Mouse (Mus musculus): Measurements from ENCODE around the gene Prpf38b. TPM values are rescaled to one million over a fixed set of nuclear protein-coding genes. Genes with fewer than 3 reads are reported as not detected.

Gene Prpf38b
- total and polyA plus RNA-seq, 2 experiments: 17.2 to 25.7 TPM

GRCm38 (mm10) chr3:108940001-108940633 is 28.6 kb upstream of the Prpf38b start, which contains the start of gene Gm9857:
Gene Gm9857 (minus strand): TSS chr3:108940445.
- 48% methylated on average over 55 of the region's 59 CpGs for WGBS
- H3K4me3 ChIP-seq (ENCODE audit: insufficient read depth, low read depth, low read length): no peak within 1 kb of the TSS; the same call in 1 of the 2 replicates
- H3K27ac ChIP-seq (replicated peaks; ENCODE audit: insufficient read depth, low read depth, low read length): no peak within 1 kb of the TSS
- H3K9ac ChIP-seq (ENCODE audit: low read depth, low read length): no peak within 1 kb of the TSS
- TF ChIP-seq CTCF (IDR thresholded peaks at IDR 0.05; ENCODE audit: low read depth, low read length) (no peak), POLR2A (IDR thresholded peaks at IDR 0.05; ENCODE audit: extremely low read depth, insufficient read depth, low read length) (no peak)
- peaks cover 5% of the 10 kb centered on the region for H3K27me3 ChIP-seq (ENCODE audit: control insufficient read depth, insufficient read depth, low read length)
- DNase-seq (ENCODE audit: extremely low read depth, low read depth, low spot score): no peak
- H3K79me2 ChIP-seq (ENCODE audit: control insufficient read depth, insufficient read depth, low read length): no peaks in the 10 kb centered on the region
- H3K4me1 ChIP-seq (ENCODE audit: control insufficient read depth, insufficient read depth, low read length): no peaks in the 10 kb centered on the region
- H3K36me3 ChIP-seq (ENCODE audit: control insufficient read depth, insufficient read depth, low read length): no peaks in the 10 kb centered on the region

GRCm38 (mm10) chr3:108939573-108939972 is 28.0 kb upstream of the Prpf38b start, which contains the start of gene Henmt1:
Gene Henmt1 (plus strand): TSS chr3:108939873.
- Histone ChIP-seq H3K4me3 (ENCODE audit: insufficient read depth, low read depth, low read length) (no peak within 1 kb of the TSS; the same call in 1 of the 2 replicates), H3K4me1 (ENCODE audit: control insufficient read depth, insufficient read depth, low read length) (no peaks in the 10 kb centered on the region), H3K27me3 (ENCODE audit: control insufficient read depth, insufficient read depth, low read length) (peaks cover 5% of the 10 kb centered on the region), H3K9ac (ENCODE audit: low read depth, low read length) (no peak within 1 kb of the TSS), H3K27ac (replicated peaks; ENCODE audit: insufficient read depth, low read depth, low read length) (no peak within 1 kb of the TSS), H3K36me3 (ENCODE audit: control insufficient read depth, insufficient read depth, low read length) (no peaks in the 10 kb centered on the region), H3K79me2 (ENCODE audit: control insufficient read depth, insufficient read depth, low read length) (no peaks in the 10 kb centered on the region)
- TF ChIP-seq POLR2A (IDR thresholded peaks at IDR 0.05; ENCODE audit: extremely low read depth, insufficient read depth, low read length) (no peak), CTCF (IDR thresholded peaks at IDR 0.05; ENCODE audit: low read depth, low read length) (no peak)
- WGBS: 83% methylated on average over 5 of the region's 5 CpGs
- DNase-seq (ENCODE audit: extremely low read depth, low read depth, low spot score): no peak

GRCm38 (mm10) chr3:108938691-108939090 is 27.2 kb upstream of the Prpf38b start:
- peaks cover 5% of the 10 kb centered on the region for H3K27me3 ChIP-seq (ENCODE audit: control insufficient read depth, insufficient read depth, low read length)

GRCm38 (mm10) chr3:108933557-108933956 is 22.0 kb upstream of the Prpf38b start:
- H3K4me1 ChIP-seq (ENCODE audit: control insufficient read depth, insufficient read depth, low read length): no peaks in the 10 kb centered on the region
- no peak for DNase-seq (ENCODE audit: extremely low read depth, low read depth, low spot score)
- no peak overlapping the region for H3K9ac ChIP-seq (ENCODE audit: low read depth, low read length)
- WGBS: 94% methylated on average over 6 of the region's 6 CpGs
- TF ChIP-seq POLR2A (IDR thresholded peaks at IDR 0.05; ENCODE audit: extremely low read depth, insufficient read depth, low read length) (no peak), CTCF (IDR thresholded peaks at IDR 0.05; ENCODE audit: low read depth, low read length) (no peak)
- no peaks in the 10 kb centered on the region for H3K27me3 ChIP-seq (ENCODE audit: control insufficient read depth, insufficient read depth, low read length)
- H3K36me3 ChIP-seq (ENCODE audit: control insufficient read depth, insufficient read depth, low read length): no peaks in the 10 kb centered on the region
- H3K27ac ChIP-seq (replicated peaks; ENCODE audit: insufficient read depth, low read depth, low read length): no peak overlapping the region
- H3K79me2 ChIP-seq (ENCODE audit: control insufficient read depth, insufficient read depth, low read length): no peaks in the 10 kb centered on the region
- H3K4me3 ChIP-seq (ENCODE audit: insufficient read depth, low read depth, low read length): no peak overlapping the region

More at GRCm38 (mm10) chr3:108938691-108939090, 27.2 kb upstream of the Prpf38b start:
- H3K4me1 ChIP-seq (ENCODE audit: control insufficient read depth, insufficient read depth, low read length): no peaks in the 10 kb centered on the region
- WGBS: 92% methylated on average over 5 of the region's 5 CpGs
- no peak overlapping the region for H3K27ac ChIP-seq (replicated peaks; ENCODE audit: insufficient read depth, low read depth, low read length)
- no peak overlapping the region for H3K4me3 ChIP-seq (ENCODE audit: insufficient read depth, low read depth, low read length)
- DNase-seq (ENCODE audit: extremely low read depth, low read depth, low spot score): no peak
- no peak overlapping the region for H3K9ac ChIP-seq (ENCODE audit: low read depth, low read length)
- H3K79me2 ChIP-seq (ENCODE audit: control insufficient read depth, insufficient read depth, low read length): no peaks in the 10 kb centered on the region
- TF ChIP-seq POLR2A (IDR thresholded peaks at IDR 0.05; ENCODE audit: extremely low read depth, insufficient read depth, low read length): no peak
- TF ChIP-seq CTCF (IDR thresholded peaks at IDR 0.05; ENCODE audit: low read depth, low read length): no peak
- H3K36me3 ChIP-seq (ENCODE audit: control insufficient read depth, insufficient read depth, low read length): no peaks in the 10 kb centered on the region

GRCm38 (mm10) chr3:108926308-108926707 is 14.8 kb upstream of the Prpf38b start:
- no peak overlapping the region for H3K27ac ChIP-seq (replicated peaks; ENCODE audit: insufficient read depth, low read depth, low read length)
- WGBS: 88% methylated on average over 1 of the region's 1 CpGs

GRCm38 (mm10) chr3:108925677-108926076 is 14.2 kb upstream of the Prpf38b start:
- no peaks in the 10 kb centered on the region for H3K4me1 ChIP-seq (ENCODE audit: control insufficient read depth, insufficient read depth, low read length)
- no peaks in the 10 kb centered on the region for H3K79me2 ChIP-seq (ENCODE audit: control insufficient read depth, insufficient read depth, low read length)
- no peak for DNase-seq (ENCODE audit: extremely low read depth, low read depth, low spot score)
- H3K4me3 ChIP-seq (ENCODE audit: insufficient read depth, low read depth, low read length): no peak overlapping the region
- H3K27ac ChIP-seq (replicated peaks; ENCODE audit: insufficient read depth, low read depth, low read length): no peak overlapping the region
- WGBS: 81% methylated on average over 4 of the region's 4 CpGs
- H3K36me3 ChIP-seq (ENCODE audit: control insufficient read depth, insufficient read depth, low read length): no peaks in the 10 kb centered on the region
- no peaks in the 10 kb centered on the region for H3K27me3 ChIP-seq (ENCODE audit: control insufficient read depth, insufficient read depth, low read length)
- TF ChIP-seq CTCF (IDR thresholded peaks at IDR 0.05; ENCODE audit: low read depth, low read length): no peak
- no peak for TF ChIP-seq POLR2A (IDR thresholded peaks at IDR 0.05; ENCODE audit: extremely low read depth, insufficient read depth, low read length)
- H3K9ac ChIP-seq (ENCODE audit: low read depth, low read length): no peak overlapping the region

More at GRCm38 (mm10) chr3:108926308-108926707, 14.8 kb upstream of the Prpf38b start:
- H3K36me3 ChIP-seq (ENCODE audit: control insufficient read depth, insufficient read depth, low read length): no peaks in the 10 kb centered on the region
- H3K9ac ChIP-seq (ENCODE audit: low read depth, low read length): no peak overlapping the region
- no peak for TF ChIP-seq CTCF (IDR thresholded peaks at IDR 0.05; ENCODE audit: low read depth, low read length)
- no peak for TF ChIP-seq POLR2A (IDR thresholded peaks at IDR 0.05; ENCODE audit: extremely low read depth, insufficient read depth, low read length)
- no peak overlapping the region for H3K4me3 ChIP-seq (ENCODE audit: insufficient read depth, low read depth, low read length)
- no peaks in the 10 kb centered on the region for H3K79me2 ChIP-seq (ENCODE audit: control insufficient read depth, insufficient read depth, low read length)
- no peaks in the 10 kb centered on the region for H3K4me1 ChIP-seq (ENCODE audit: control insufficient read depth, insufficient read depth, low read length)
- H3K27me3 ChIP-seq (ENCODE audit: control insufficient read depth, insufficient read depth, low read length): no peaks in the 10 kb centered on the region
- DNase-seq (ENCODE audit: extremely low read depth, low read depth, low spot score): no peak

All from liver, adult 2 months (tissue).